Mouse (Mus musculus) forebrain, postnatal 0 days (tissue): ENCODE results near the gene Uba6. TPM values are rescaled to one million over a fixed set of nuclear protein-coding genes. Genes with fewer than 3 reads are reported as not detected.

Experiments
- ATAC-seq: fragments of 200-750 bp; cut with Nextera tagmentation; 2 replicates; pipeline ENCODE4 v1.8.0; 2017; ENCODE audit warnings: mild to moderate bottlenecking, moderate library complexity
- DNase-seq: peaks from one replicate; pipeline ENCODE4 v3.0.0-alpha.2; 2015
- H3K27ac ChIP-seq: fragments of 300-500 bp; sonication (generic); 2 replicates; pipeline ENCODE4 v1.5.1; 2014; ENCODE audit warnings: low read depth, mild to moderate bottlenecking, antibody characterized with exemption, low read length, moderate library complexity, mixed read lengths
- H3K27me3 ChIP-seq: fragments of 300-500 bp; sonication (generic); 2 replicates; pipeline ENCODE4 v1.6.1; 2014; ENCODE audit warnings: mild to moderate bottlenecking, low read length, mixed read lengths; ENCODE audit not compliant: insufficient read depth
- H3K36me3 ChIP-seq: fragments of 300-500 bp; sonication (generic); 2 replicates; pipeline ENCODE4 v1.6.1; 2014; ENCODE audit warnings: mild to moderate bottlenecking, moderate library complexity; ENCODE audit not compliant: insufficient read depth
- H3K4me1 ChIP-seq: fragments of 300-500 bp; sonication (generic); 2 replicates; pipeline ENCODE4 v1.6.1; 2014; ENCODE audit warnings: antibody characterized with exemption; ENCODE audit not compliant: insufficient read depth
- H3K4me2 ChIP-seq: fragments of 300-500 bp; sonication (generic); 2 replicates; pipeline ENCODE4 v1.6.1; 2014; ENCODE audit warnings: low read depth, mild to moderate bottlenecking, moderate library complexity
- H3K4me3 ChIP-seq: fragments of 300-500 bp; sonication (generic); 2 replicates; pipeline ENCODE4 v1.5.1; 2014; ENCODE audit warnings: low read depth, low read length, mixed read lengths
- H3K9ac ChIP-seq: fragments of 300-500 bp; sonication (generic); 2 replicates; pipeline ENCODE4 v1.6.1; 2014; ENCODE audit warnings: mild to moderate bottlenecking
- H3K9me3 ChIP-seq: fragments of 300-500 bp; sonication (generic); 2 replicates; pipeline ENCODE4 v1.6.1; 2016; ENCODE audit warnings: low read length
- CTCF ChIP-seq: sonication (generic); IDR thresholded peaks from 2 replicates; pipeline ENCODE4 v1.5.1; 2016; ENCODE audit warnings: antibody characterized with exemption, control low read depth, low read depth
- WGBS: fragments of 180-500 bp; shearing (Covaris S2); extraction: QIAGEN DNeasy Blood & Tissue Kit; methylation state at CpG from one replicate; pipeline ENCODE4 v1.1.7; 2014; 5-methylcytosine and 5-hydroxymethylcytosine counted together
- polyA plus RNA-seq: library from polyadenylated mRNA; unstranded; fragments of >200 nt; fragmentation: Nextera tagmentation; extraction: Ambion mirVana; gene quantifications from 2 replicates; pipeline ENCODE4 v1.2.1, GENCODE M21; 2015
- total RNA-seq: library from RNA; depleted of rRNA; stranded (reverse); fragments of >200 nt; gene quantifications from 2 replicates; pipeline ENCODE4 v1.2.3, GENCODE M21; 2014

Uba6 gene
- total and polyA plus RNA-seq, 2 experiments from 2014 or later = 6.7 to 18.7 TPM

DNA sequence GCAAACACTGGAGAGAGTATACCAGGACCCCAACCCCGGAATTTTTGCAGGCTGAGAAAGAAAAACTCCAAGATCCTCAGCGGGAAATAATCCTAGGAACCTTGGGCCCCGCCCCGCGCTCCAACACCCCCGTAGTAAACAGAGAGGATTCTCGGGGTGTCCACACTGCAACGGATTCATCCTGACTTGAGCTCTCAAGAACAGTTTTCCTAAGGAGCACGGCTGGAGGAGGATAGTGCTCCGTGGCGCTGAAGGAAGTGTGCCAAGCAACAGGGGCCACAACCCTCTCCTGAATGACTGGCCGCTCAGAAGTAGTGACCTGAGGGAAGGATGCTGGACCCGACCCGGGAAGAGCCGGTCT lies 535 bp downstream of the Uba6 start:
- WGBS = under 1% methylated on average over 15 of the region's 15 CpGs
- Histone ChIP-seq H3K4me1 (peaks cover 4% of the 10 kb centered on the region; the same call in 1 of the 2 replicates), H3K9ac (peak overlapping the region; percentile 88), H3K27me3 (no peaks in the 10 kb centered on the region; the same call in 1 of the 2 replicates), H3K9me3 (no peaks in the 10 kb centered on the region), H3K4me3 (peak overlapping the region; percentile 85), H3K4me2 (peak overlapping the region; percentile 67), H3K27ac (peak overlapping the region; percentile 96), H3K36me3 (0 out of 2 replicates have a peak, but pooled peaks cover 3% of the 10 kb centered on the region)
- ATAC-seq = no peak
- no peak for DNase-seq
- no peak for TF ChIP-seq CTCF

- H3K4me2 ChIP-seq = no peak overlapping the region
- H3K27me3 ChIP-seq = no peaks in the 10 kb centered on the region
- no peaks in the 10 kb centered on the region for H3K9me3 ChIP-seq
- no peak for DNase-seq
- no peaks in the 10 kb centered on the region for H3K4me1 ChIP-seq
- no peak for TF ChIP-seq CTCF
- no peak overlapping the region for H3K27ac ChIP-seq
- H3K36me3 ChIP-seq = peaks cover 26% of the 10 kb centered on the region
- H3K9ac ChIP-seq = no peak overlapping the region
- no peak for ATAC-seq
- H3K4me3 ChIP-seq = no peak overlapping the region
Observed at GRCm38 (mm10) chr5:86129828-86130227, 42.8 kb downstream of the Uba6 start.

DNA sequence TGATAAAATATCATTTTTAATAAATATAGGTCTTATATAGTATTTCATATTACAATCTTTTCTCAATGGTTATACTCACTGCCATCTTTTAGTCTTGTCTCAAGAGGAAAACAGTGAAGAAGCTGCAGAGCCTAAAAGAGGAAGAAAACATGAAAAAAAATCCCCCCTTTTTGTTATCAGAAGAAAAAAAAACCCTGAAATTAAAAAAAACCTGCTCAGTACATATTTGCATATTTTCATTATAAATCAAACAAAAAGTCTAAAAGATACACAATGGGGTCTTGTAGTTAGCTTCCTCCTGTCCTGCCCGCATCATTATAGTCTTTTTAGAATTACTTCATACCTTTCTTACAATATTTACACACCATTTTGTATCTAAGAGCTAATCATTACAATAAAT lies 43.9 kb downstream of the Uba6 start:
- Histone ChIP-seq H3K27me3 (no peaks in the 10 kb centered on the region), H3K4me2 (no peak overlapping the region), H3K27ac (no peak overlapping the region), H3K4me3 (no peak overlapping the region), H3K36me3 (peaks cover 27% of the 10 kb centered on the region), H3K9me3 (no peaks in the 10 kb centered on the region), H3K4me1 (no peaks in the 10 kb centered on the region), H3K9ac (no peak overlapping the region)
- ATAC-seq (no peak), DNase-seq (no peak)
- WGBS = 89% methylated on average over 1 of the region's 1 CpGs
- TF ChIP-seq CTCF = no peak

DNA sequence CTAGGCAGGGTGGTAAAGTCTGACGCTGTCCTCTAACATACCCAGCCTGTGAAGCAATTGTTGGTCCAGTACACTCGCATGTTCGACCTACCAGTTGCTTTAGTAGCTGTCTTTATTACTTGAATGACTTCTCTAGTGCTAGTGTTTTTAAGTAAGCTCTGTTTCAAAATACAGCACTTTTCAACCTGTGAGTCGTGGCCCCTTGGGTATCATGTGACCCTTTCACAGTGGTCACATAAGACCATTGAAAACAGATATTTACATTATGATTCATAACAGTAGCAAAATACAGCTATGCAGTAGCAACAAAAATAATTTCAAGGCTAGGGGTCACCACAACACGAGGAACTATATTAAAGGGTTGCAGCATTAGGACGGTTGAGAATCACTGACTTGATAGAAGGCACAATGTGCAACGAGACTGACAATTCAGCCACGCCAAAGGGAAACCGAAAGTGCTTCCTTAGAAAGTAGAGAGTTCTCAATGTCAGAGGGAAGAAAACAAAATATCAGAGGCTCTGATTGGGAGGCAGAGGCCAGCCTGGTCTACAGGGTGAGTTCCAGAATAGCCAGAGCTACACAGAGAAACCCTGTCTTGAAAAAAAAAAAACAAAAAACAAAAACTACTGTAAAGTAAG lies 54.0 kb downstream of the Uba6 start:
- Histone ChIP-seq H3K4me2 (no peak overlapping the region), H3K27me3 (no peaks in the 10 kb centered on the region), H3K9me3 (no peaks in the 10 kb centered on the region), H3K4me3 (no peak overlapping the region), H3K27ac (no peak overlapping the region), H3K9ac (no peak overlapping the region), H3K36me3 (peaks cover 24% of the 10 kb centered on the region), H3K4me1 (no peaks in the 10 kb centered on the region)
- ATAC-seq = no peak
- WGBS = 90% methylated on average over 9 of the region's 9 CpGs
- no peak for TF ChIP-seq CTCF
- DNase-seq = no peak

GRCm38 (mm10) chr5:86113997-86114396 lies 58.6 kb downstream of the Uba6 start:
- H3K9me3 ChIP-seq = no peaks in the 10 kb centered on the region
- no peak overlapping the region for H3K27ac ChIP-seq
- no peaks in the 10 kb centered on the region for H3K27me3 ChIP-seq
- no peak for DNase-seq
- H3K4me3 ChIP-seq = no peak overlapping the region
- no peaks in the 10 kb centered on the region for H3K4me1 ChIP-seq
- H3K4me2 ChIP-seq = no peak overlapping the region
- ATAC-seq = no peak
- H3K9ac ChIP-seq = no peak overlapping the region
- H3K36me3 ChIP-seq = peaks cover 25% of the 10 kb centered on the region
- 67% methylated on average over 1 of the region's 1 CpGs for WGBS
- TF ChIP-seq CTCF = no peak

DNA sequence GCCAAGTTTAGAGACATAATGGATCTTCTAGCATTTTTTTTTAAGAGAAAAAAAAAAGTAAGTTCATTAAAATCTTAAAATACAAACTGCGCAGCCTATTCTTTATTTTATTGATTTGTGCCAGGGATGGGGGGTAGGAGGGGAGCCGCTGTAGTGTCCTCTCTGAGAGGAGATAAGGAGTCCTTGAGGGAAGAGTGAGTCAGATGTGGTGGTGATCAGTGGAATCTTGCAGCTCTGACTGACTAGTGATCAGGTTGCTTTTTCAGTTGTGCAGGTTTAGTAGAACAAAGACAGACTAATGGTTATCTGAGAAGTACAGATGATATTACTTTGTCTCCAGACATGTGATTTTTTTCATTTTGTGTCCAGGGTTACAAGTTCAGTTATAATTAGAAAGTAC lies 59.6 kb downstream of the Uba6 start:
- H3K27me3 ChIP-seq = no peaks in the 10 kb centered on the region
- H3K27ac ChIP-seq = no peak overlapping the region
- H3K9ac ChIP-seq = no peak overlapping the region
- no peak for DNase-seq
- TF ChIP-seq CTCF = no peak
- no peak for ATAC-seq
- H3K4me1 ChIP-seq = no peaks in the 10 kb centered on the region
- H3K4me3 ChIP-seq = no peak overlapping the region
- H3K36me3 ChIP-seq = peaks cover 21% of the 10 kb centered on the region
- H3K4me2 ChIP-seq = no peak overlapping the region
- no peaks in the 10 kb centered on the region for H3K9me3 ChIP-seq
- 96% methylated on average over 2 of the region's 2 CpGs for WGBS

GRCm38 (mm10) chr5:86111074-86111473 lies 61.5 kb downstream of the Uba6 start:
- no peak overlapping the region for H3K9ac ChIP-seq
- DNase-seq (no peak), ATAC-seq (no peak)
- no peaks in the 10 kb centered on the region for H3K27me3 ChIP-seq
- TF ChIP-seq CTCF = no peak
- no peaks in the 10 kb centered on the region for H3K9me3 ChIP-seq
- no peak overlapping the region for H3K4me2 ChIP-seq
- H3K4me3 ChIP-seq = no peak overlapping the region
- WGBS = 92% methylated on average over 1 of the region's 1 CpGs
- H3K4me1 ChIP-seq = no peaks in the 10 kb centered on the region
- no peak overlapping the region for H3K27ac ChIP-seq
- peaks cover 21% of the 10 kb centered on the region for H3K36me3 ChIP-seq
